In genomic region chr8:124990923-124991667, GRCm38 (mm10) we compare ENCODE assay signal across 9 mouse cellular contexts. TPM values are rescaled to one million over a fixed set of nuclear protein-coding genes. Genes with fewer than 3 reads are reported as not detected.
DNase-seq lines count a peak whose midpoint lies in the region; ATAC-seq and TF ChIP-seq lines count a peak whose summit lies in the region.
"Had no signal": no experiment of that assay in that cellular context is flagged by ENCODE, and none has a peak within 500 bp of the region (broad histone marks: within the 10 kb centered on the region; RNA-seq: fewer than 3 reads in every experiment).

No protein-coding gene starts in this region.

- H3K27ac ChIP-seq in kidney, postnatal 0 days, result no peak overlapping the region
- no peak overlapping the region for H3K27ac ChIP-seq in embryonic facial prominence, embryonic 14.5 days (replicated peaks; ENCODE audit: low read depth, low read length)
- no peak overlapping the region for H3K27ac ChIP-seq in liver, embryonic 12.5 days

- no peak overlapping the region for H3K4me3 ChIP-seq in kidney, postnatal 0 days (replicated peaks; ENCODE audit: low read depth, low read length)
- peak overlapping the region; percentile 7; the same call in 1 of the 2 replicates for H3K4me3 ChIP-seq in embryonic facial prominence, embryonic 14.5 days (ENCODE audit: low read depth, low read length)
- no peak overlapping the region for H3K4me3 ChIP-seq in liver, embryonic 12.5 days

- H3K27me3 ChIP-seq in kidney, postnatal 0 days (ENCODE audit: insufficient read depth, low read length), result no peaks in the 10 kb centered on the region
- H3K27me3 ChIP-seq in embryonic facial prominence, embryonic 14.5 days (replicated peaks; ENCODE audit: control insufficient read depth, insufficient read depth, low read length), result no peaks in the 10 kb centered on the region
- peaks cover 68% of the 10 kb centered on the region for H3K27me3 ChIP-seq in liver, embryonic 12.5 days (replicated peaks)

- no peaks in the 10 kb centered on the region for H3K9me3 ChIP-seq in kidney, postnatal 0 days (replicated peaks; ENCODE audit: low read length)
- H3K9me3 ChIP-seq in embryonic facial prominence, embryonic 14.5 days (ENCODE audit: control insufficient read depth, low read length), result no peaks in the 10 kb centered on the region
- no peaks in the 10 kb centered on the region for H3K9me3 ChIP-seq in liver, embryonic 12.5 days (replicated peaks)

- no peak for TF ChIP-seq CTCF in kidney, postnatal 0 days (IDR thresholded peaks at IDR 0.05; ENCODE audit: low read depth)

- DNase-seq in kidney, postnatal 0 days (ENCODE audit: low spot score), result no peak
- DNase-seq in kidney, adult 18-20 months, result no peak
- peak; percentile 40 for DNase-seq in ES-CJ7 (ENCODE audit: low read depth, low spot score)
- DNase-seq in embryonic facial prominence, embryonic 14.5 days (ENCODE audit: low spot score), result no peak
- DNase-seq in ovary, postnatal 14 days (ENCODE audit: low spot score), result no peak
- no peak for DNase-seq in gastrocnemius, postnatal 25 days
- no peak for DNase-seq in ovary, postnatal 36 days (ENCODE audit: low spot score)
- DNase-seq: kidney, postnatal 14 days had no signal

- WGBS in kidney, postnatal 0 days, result 14% methylated on average over 17 of the region's 17 CpGs
- 13% methylated on average over 17 of the region's 17 CpGs for WGBS in embryonic facial prominence, embryonic 14.5 days
- 11% methylated on average over 17 of the region's 17 CpGs for WGBS in liver, embryonic 12.5 days (ENCODE audit: insufficient replicate concordance)

- 0 out of 2 replicates have a peak overlapping the region, but pooled peaks have one; percentile 10 for H3K9ac ChIP-seq in kidney, postnatal 0 days (ENCODE audit: low read depth, low read length)
- H3K9ac ChIP-seq in embryonic facial prominence, embryonic 14.5 days (ENCODE audit: low read depth, low read length), result 0 out of 2 replicates have a peak overlapping the region, but pooled peaks have one; percentile 11
- no peak overlapping the region for H3K9ac ChIP-seq in liver, embryonic 12.5 days

- H3K4me2 ChIP-seq in kidney, postnatal 0 days (ENCODE audit: low read length), result peak overlapping the region; percentile 40
- peak overlapping the region; percentile 44 for H3K4me2 ChIP-seq in embryonic facial prominence, embryonic 14.5 days (ENCODE audit: low read depth, low read length)
- peak overlapping the region; percentile 29 for H3K4me2 ChIP-seq in liver, embryonic 12.5 days

- no peak for ATAC-seq in kidney, postnatal 0 days (replicated peaks; ENCODE audit: low FRiP score, low read depth)
- ATAC-seq in embryonic facial prominence, embryonic 14.5 days (ENCODE audit: low read depth), result no peak
- ATAC-seq in liver, embryonic 12.5 days, result no peak

- no peaks in the 10 kb centered on the region for H3K4me1 ChIP-seq in kidney, postnatal 0 days (replicated peaks; ENCODE audit: insufficient read depth, low read length)
- no peaks in the 10 kb centered on the region for H3K4me1 ChIP-seq in embryonic facial prominence, embryonic 14.5 days (ENCODE audit: control insufficient read depth, insufficient read depth, low read length)
- H3K4me1 ChIP-seq in liver, embryonic 12.5 days, result peaks cover 4% of the 10 kb centered on the region

- H3K36me3 ChIP-seq in kidney, postnatal 0 days (ENCODE audit: insufficient read depth, low read length), result no peaks in the 10 kb centered on the region
- H3K36me3 ChIP-seq in embryonic facial prominence, embryonic 14.5 days (ENCODE audit: control insufficient read depth, insufficient read depth, low read length), result no peaks in the 10 kb centered on the region
- H3K36me3 ChIP-seq in liver, embryonic 12.5 days, result no peaks in the 10 kb centered on the region

RNA-seq across cellular contexts. Expression of gene Tsnax, which starts 21.7 kb away (rescaled TPM):
- polyA plus RNA-seq in kidney, postnatal 0 days (2015; fragmentation: Nextera tagmentation; extraction: Ambion mirVana), result 91.9 and 97.4 TPM in 2 replicates
- 130 and 138 TPM in 2 replicates for polyA plus RNA-seq in embryonic facial prominence, embryonic 14.5 days (2014; fragmentation: Nextera tagmentation; extraction: Ambion mirVana)
- 71.4 TPM in 2 replicates for polyA plus RNA-seq in liver, embryonic 12.5 days (2016; fragmentation: Nextera tagmentation; extraction: Ambion mirVana)
- 10 to 100 TPM; 52.2 to 67.2 TPM for total RNA-seq in gastrocnemius, postnatal 25 days (2021)

RNA-seq across cellular contexts. Expression of gene Egln1, which starts 42.0 kb away (rescaled TPM):
- 9.4 and 9.5 TPM in 2 replicates for polyA plus RNA-seq in kidney, postnatal 0 days (2015; fragmentation: Nextera tagmentation; extraction: Ambion mirVana)
- polyA plus RNA-seq in embryonic facial prominence, embryonic 14.5 days (2014; fragmentation: Nextera tagmentation; extraction: Ambion mirVana), result 17.1 and 17.2 TPM in 2 replicates
- polyA plus RNA-seq in liver, embryonic 12.5 days (2016; fragmentation: Nextera tagmentation; extraction: Ambion mirVana), result 4.3 TPM in 2 replicates
- 100 to 1,000 TPM; 101 to 138 TPM for total RNA-seq in gastrocnemius, postnatal 25 days (2021)
